Mouse (Mus musculus): ENCODE data around the gene Bend6.
"Not testable (repeated sequence)": the region's sequence is repeated elsewhere in the genome, so short reads cannot be mapped to it uniquely, and the experiment has no call there.

The Bend6 gene

GRCm38 (mm10) chr1:33906927-33907326 is 689 bp downstream of the Bend6 start:
- in situ Hi-C loops (cut with MboI, MseI) = no loop called here

DNA sequence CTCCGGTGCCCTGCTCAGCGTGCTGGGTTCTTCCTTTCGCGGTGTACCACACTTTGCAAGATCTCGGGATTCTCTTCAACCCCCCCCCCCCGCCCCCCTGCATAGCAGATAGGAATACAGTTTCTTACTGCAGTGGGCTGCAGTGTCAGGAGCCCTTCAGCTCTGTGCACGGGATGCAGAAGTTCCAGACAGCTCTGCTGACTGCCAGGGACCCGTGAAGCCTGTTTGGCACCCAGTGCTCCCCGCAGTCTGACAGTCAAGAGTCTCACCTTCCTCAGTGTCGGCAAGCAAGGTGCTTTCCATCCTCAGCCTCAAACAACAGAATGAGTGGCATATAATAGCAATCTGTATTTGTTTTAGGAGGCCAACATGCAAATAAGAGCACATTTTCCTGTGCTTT is 1.4 kb downstream of the Bend6 start:
- in situ Hi-C loops (cut with MboI, MseI) = no loop called here

DNA sequence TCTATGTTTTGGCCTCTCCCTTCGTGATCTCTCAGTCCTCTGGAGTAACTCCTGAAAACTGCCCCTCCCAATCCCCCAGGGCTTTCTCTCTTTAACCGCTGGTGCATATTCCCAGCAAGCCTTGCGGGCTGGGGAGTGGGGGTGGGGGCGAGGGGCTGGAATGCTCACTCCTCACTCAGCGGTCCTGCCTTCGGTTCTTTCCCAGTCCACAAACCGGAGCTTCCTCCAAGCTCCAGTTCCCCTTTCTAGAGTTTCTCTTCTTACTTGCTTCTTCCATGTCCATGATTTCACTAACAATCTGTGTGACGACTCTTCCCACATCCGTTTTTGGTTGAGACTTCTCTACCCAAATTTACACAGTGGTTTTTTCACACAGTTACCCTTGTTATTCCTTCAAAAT is 4.0 kb downstream of the Bend6 start:
- in situ Hi-C loops (cut with MboI, MseI) = no loop called here

- in situ Hi-C loops (cut with MboI, MseI) = no loop called here
These were observed 7.4 kb downstream of the Bend6 start for GRCm38 (mm10) chr1:33900175-33900574.

DNA sequence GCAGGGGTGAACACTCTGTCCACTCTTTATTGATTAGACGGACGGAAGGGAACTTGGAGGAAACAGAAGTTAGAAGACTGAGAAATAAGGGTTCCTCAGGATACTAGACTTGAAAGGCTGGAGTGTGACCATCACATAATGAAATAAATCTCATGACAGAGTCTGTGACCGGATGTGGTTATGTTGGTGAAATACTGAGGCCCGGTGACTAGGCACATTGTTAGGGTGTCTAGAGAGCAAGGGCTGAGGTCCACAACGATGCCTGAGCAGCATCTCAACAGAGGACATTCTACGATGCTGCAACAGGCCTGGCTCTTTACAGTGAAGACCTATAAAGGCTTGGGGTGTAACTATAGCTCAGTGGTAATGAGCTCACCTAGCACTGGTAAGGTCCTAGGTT is 9.2 kb downstream of the Bend6 start:
- in situ Hi-C loops (cut with MboI, MseI) = loop anchor here (5.0 to 10.0 kb wide), 2 partner anchors 81 to 536 kb away; partner anchors contain the start of genes Ccdc115 (in 1 of the 2) and Imp4 (in 1 of the 2)

- in situ Hi-C loops (cut with MboI, MseI) = loop anchor here (5.0 to 10.0 kb wide), 2 partner anchors 80 to 537 kb away; partner anchors contain the start of genes Ccdc115 (in 1 of the 2) and Imp4 (in 1 of the 2)
These were observed 10.2 kb downstream of the Bend6 start for GRCm38 (mm10) chr1:33897426-33897825.

- in situ Hi-C loops (cut with MboI, MseI) = loop anchor here (5.0 to 10.0 kb wide), 2 partner anchors 79 to 538 kb away; partner anchors contain the start of genes Ccdc115 (in 1 of the 2) and Imp4 (in 1 of the 2)
These were observed 10.9 kb downstream of the Bend6 start for GRCm38 (mm10) chr1:33896666-33897065.

DNA sequence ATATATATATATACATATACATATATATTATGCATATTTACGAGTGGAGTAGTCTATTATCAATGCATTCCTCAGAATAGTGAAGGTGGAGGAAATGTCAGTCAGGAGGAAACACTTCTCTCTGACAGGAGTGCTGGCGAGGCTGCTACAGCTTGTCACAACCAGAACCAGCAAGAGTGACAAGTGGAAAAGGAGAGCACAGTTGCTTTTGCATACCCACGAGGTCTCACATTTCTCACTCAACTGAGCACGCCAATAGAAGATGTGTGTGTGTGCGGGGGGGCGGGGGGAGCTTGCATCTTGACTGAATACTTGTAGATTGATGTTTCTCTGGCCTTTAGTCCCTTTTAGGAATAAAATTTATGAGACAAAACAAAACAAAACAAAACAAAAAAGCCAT is 11.5 kb downstream of the Bend6 start:
- in situ Hi-C loops (cut with MboI, MseI) = loop anchor here (5.0 to 10.0 kb wide), 2 partner anchors 79 to 539 kb away; partner anchors contain the start of genes Ccdc115 (in 1 of the 2) and Imp4 (in 1 of the 2)

- in situ Hi-C loops (cut with MboI, MseI) = loop anchor here (5.0 to 10.0 kb wide), 2 partner anchors 70 to 542 kb away; partner anchors contain the start of genes Ccdc115 (in 1 of the 2) and Imp4 (in 1 of the 2)
These were observed 14.8 kb downstream of the Bend6 start for GRCm38 (mm10) chr1:33892784-33893183.

GRCm38 (mm10) chr1:33883102-33883839 is 24.3 kb downstream of the Bend6 start:
- in situ Hi-C loops (cut with MboI, MseI) = no loop called here

GRCm38 (mm10) chr1:33878170-33878569 is 29.4 kb downstream of the Bend6 start:
- in situ Hi-C loops (cut with MboI, MseI) = loop anchor here in 1 of 2 experiments (5.0 kb wide), 1 partner anchor 51 kb away; no protein-coding TSS in a partner anchor

DNA sequence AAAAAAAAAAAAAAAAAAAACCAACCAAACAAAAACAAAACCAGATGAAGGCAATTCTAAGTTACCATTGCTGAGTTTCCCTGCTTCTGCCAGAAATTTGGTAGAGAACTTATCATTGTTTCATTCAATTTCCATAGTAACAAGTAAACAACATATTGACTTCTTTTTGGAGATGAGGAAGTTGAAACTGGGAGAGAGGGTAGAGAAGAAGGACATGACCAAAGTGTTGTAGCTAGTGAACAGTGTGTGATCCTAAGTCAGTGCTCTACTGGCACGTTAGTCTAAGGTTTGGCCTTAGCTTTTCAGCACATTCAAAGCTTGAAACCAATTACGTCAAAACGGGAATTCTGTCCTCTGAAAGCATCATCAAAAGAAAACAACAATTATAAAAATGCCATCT is 31.2 kb downstream of the Bend6 start:
- in situ Hi-C loops (cut with MboI, MseI) = loop anchor here in 1 of 2 experiments (5.0 kb wide), 1 partner anchor 49 kb away; no protein-coding TSS in a partner anchor

DNA sequence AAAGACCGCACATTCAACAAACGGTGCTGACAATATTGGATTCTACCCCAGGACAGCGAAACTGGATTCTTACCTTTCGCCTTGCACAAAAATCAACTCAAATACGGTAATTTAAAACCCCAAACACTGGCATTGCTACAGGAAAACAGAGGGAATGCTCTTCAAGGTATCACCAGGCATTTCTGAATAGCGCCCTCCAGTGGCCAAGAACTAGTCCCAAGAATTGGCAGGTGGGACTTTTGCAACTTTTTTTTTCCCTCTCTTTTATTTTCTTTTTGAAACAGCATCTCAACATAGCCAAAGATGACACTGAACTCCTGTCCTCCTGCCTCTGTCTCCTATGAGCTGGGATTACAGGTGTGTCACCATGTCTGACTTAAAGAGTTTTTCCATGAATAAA is 31.9 kb downstream of the Bend6 start:
- in situ Hi-C loops (cut with MboI, MseI) = loop anchor here in 1 of 2 experiments (5.0 kb wide), 1 partner anchor 48 kb away; no protein-coding TSS in a partner anchor

DNA sequence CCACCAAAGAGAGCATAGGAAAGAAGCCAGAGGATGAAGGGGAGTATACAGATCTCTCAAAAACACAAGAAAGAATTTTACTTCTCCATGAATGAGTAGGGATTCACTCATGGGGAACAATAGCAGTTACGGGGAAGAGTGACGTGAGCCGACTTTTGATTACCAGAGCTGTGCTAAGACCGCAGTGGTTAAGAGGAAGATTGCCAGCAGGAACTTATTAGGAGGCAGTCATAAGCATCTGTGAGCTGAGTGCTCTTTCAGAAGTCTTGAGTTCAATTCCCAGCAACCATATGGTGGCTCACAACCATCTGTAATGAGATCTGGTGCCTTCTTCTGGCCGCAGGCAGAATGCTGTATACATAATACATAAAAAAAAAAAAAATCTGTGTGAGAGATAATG is 34.1 kb downstream of the Bend6 start:
- in situ Hi-C loops (cut with MboI, MseI) = no loop called here

GRCm38 (mm10) chr1:33869437-33869836 is 38.2 kb downstream of the Bend6 start:
- in situ Hi-C loops (cut with MboI, MseI) = no loop called here

DNA sequence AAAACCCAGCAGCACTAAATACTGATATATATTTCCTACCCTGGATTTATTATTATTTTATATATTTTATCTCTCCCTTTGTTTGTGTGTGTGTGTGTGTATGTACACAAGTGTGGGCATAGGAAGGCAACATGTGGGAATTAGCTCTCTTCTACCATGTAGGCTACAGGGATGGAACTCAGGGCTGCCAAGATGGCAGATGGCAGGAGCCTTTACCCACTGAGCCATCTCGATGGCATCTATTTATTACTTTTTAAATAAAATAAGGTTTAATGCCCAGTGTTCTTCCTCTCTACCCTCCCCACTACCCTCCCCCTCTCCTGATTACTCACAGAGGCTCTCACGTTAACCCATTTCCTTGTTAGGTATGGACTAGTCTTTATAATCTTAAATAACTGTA is 38.6 kb downstream of the Bend6 start:
- in situ Hi-C loops (cut with MboI, MseI) = no loop called here

GRCm38 (mm10) chr1:33846807-33847206 is 60.8 kb downstream of the Bend6 start:
- in situ Hi-C loops (cut with MboI, MseI) = no loop called here

DNA sequence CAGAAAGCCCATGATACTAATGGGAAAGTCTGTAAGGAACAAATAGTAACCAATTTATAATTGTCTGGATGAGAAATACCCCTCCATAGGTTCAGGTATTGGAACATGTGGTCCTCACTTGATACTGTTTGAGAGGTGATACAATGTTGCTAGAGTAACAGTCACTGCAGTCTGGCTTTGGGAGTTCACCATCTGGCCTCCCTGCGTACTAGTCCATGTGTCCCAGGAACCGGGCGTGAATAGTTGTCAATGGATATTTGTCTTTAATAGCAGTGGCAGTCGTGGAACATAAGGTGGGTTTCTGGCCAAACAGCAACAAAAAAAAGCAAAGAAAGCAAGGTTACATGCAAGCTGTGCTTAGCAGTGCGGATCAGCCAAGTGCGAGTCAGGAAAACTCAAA is 63.8 kb downstream of the Bend6 start:
- in situ Hi-C loops (cut with MboI, MseI) = no loop called here

GRCm38 (mm10) chr1:33838952-33839351 is 68.7 kb downstream of the Bend6 start:
- in situ Hi-C loops (cut with MboI, MseI) = not testable (repeated sequence)

GRCm38 (mm10) chr1:33830586-33830985 is 77.0 kb downstream of the Bend6 start:
- in situ Hi-C loops (cut with MboI, MseI) = no loop called here

GRCm38 (mm10) chr1:33817931-33818330 is 89.7 kb downstream of the Bend6 start:
- in situ Hi-C loops (cut with MboI, MseI) = loop anchor here in 1 of 2 experiments (5.0 kb wide), 1 partner anchor 79 kb away; no protein-coding TSS in a partner anchor

GRCm38 (mm10) chr1:33813868-33814794 is 93.5 kb downstream of the Bend6 start, which contains the start of gene Zfp451:
Zfp451 (minus strand) TSS chr1:33814595.
- in situ Hi-C loops (cut with MboI, MseI) = no loop called here
